Mouse (Mus musculus): Measurements from ENCODE around the gene Gm49373. TPM values are rescaled to one million over a fixed set of nuclear protein-coding genes. Genes with fewer than 3 reads are reported as not detected.
"Not testable (repeated sequence)": the region's sequence is repeated elsewhere in the genome, so short reads cannot be mapped to it uniquely, and the experiment has no call there.

The Gm49373 gene
- total RNA-seq, 1 experiment: 2.1 TPM

- no peak for DNase-seq (ENCODE audit: low read depth, low spot score)
- in situ Hi-C loops (cut with MboI; ENCODE audit: low sequenced_read_pairs in 2 of 2, unreplicated experiment in 2 of 2): no loop called here
- no peak overlapping the region for H3K9ac ChIP-seq (ENCODE audit: insufficient read depth, low read depth, low read length, poor library complexity, severe bottlenecking)
- TF ChIP-seq ZNF384 (IDR thresholded peaks at IDR 0.05; ENCODE audit: low read depth, low read length) (no peak), ZC3H11A (IDR thresholded peaks at IDR 0.05; ENCODE audit: borderline replicate concordance, low read depth, low read length) (no peak), CHD2 (IDR thresholded peaks at IDR 0.05; ENCODE audit: low read depth, low read length) (no peak), MAFK (IDR thresholded peaks at IDR 0.05; ENCODE audit: insufficient read depth, low read depth, low read length) (no peak)
- no peaks in the 10 kb centered on the region for H3K9me3 ChIP-seq (ENCODE audit: control insufficient read depth, insufficient read depth, low read depth, low read length)
- no peak overlapping the region for H3K27ac ChIP-seq (ENCODE audit: insufficient read depth, low read depth, low read length, poor library complexity, severe bottlenecking)
- no peak overlapping the region for H3K4me3 ChIP-seq (ENCODE audit: insufficient read depth in 1 of 2, low read depth in 1 of 2, low read length in 2 of 2, poor library complexity in 1 of 2, severe bottlenecking in 1 of 2)
- no peaks in the 10 kb centered on the region for H3K36me3 ChIP-seq (ENCODE audit: control insufficient read depth, insufficient read depth, low read length, poor library complexity, severe bottlenecking)
- H3K4me1 ChIP-seq (ENCODE audit: control insufficient read depth in 2 of 2, insufficient read depth in 2 of 2, low read length in 2 of 2, poor library complexity in 1 of 2): peaks cover 0 to 3% of the 10 kb centered on the region in 2 experiments; a peak in 1 of 4 replicates
These were observed 27.7 kb downstream of the Gm49373 start for GRCm38 (mm10) chr9:21045235-21045634.

- H3K4me3 ChIP-seq (ENCODE audit: insufficient read depth in 1 of 2, low read depth in 1 of 2, low read length in 2 of 2, poor library complexity in 1 of 2, severe bottlenecking in 1 of 2); H3K4me1 ChIP-seq (ENCODE audit: control insufficient read depth in 2 of 2, insufficient read depth in 2 of 2, low read length in 2 of 2, poor library complexity in 1 of 2); H3K9ac ChIP-seq (ENCODE audit: insufficient read depth, low read depth, low read length, poor library complexity, severe bottlenecking); in situ Hi-C loops (cut with MboI; ENCODE audit: low sequenced_read_pairs in 2 of 2, unreplicated experiment in 2 of 2); H3K36me3 ChIP-seq (ENCODE audit: control insufficient read depth, insufficient read depth, low read length, poor library complexity, severe bottlenecking); DNase-seq (ENCODE audit: low read depth, low spot score); H3K27ac ChIP-seq (ENCODE audit: insufficient read depth, low read depth, low read length, poor library complexity, severe bottlenecking); H3K9me3 ChIP-seq (ENCODE audit: control insufficient read depth, insufficient read depth, low read depth, low read length): not testable (repeated sequence)
These were observed 28.1 kb downstream of the Gm49373 start for GRCm38 (mm10) chr9:21044785-21045184.

GRCm38 (mm10) chr9:21043563-21043962, 29.3 kb downstream of the Gm49373 start:
- no peaks in the 10 kb centered on the region for H3K9me3 ChIP-seq (ENCODE audit: control insufficient read depth, insufficient read depth, low read depth, low read length)
- in situ Hi-C loops (cut with MboI; ENCODE audit: low sequenced_read_pairs in 2 of 2, unreplicated experiment in 2 of 2): no loop called here
- no peak for TF ChIP-seq MAFK (IDR thresholded peaks at IDR 0.05; ENCODE audit: insufficient read depth, low read depth, low read length)
- TF ChIP-seq CHD2 (IDR thresholded peaks at IDR 0.05; ENCODE audit: low read depth, low read length): no peak
- no peak for TF ChIP-seq ZNF384 (IDR thresholded peaks at IDR 0.05; ENCODE audit: low read depth, low read length)
- no peak for TF ChIP-seq ZC3H11A (IDR thresholded peaks at IDR 0.05; ENCODE audit: borderline replicate concordance, low read depth, low read length)
- TF ChIP-seq HCFC1 (IDR thresholded peaks at IDR 0.05; ENCODE audit: borderline replicate concordance, insufficient read depth, low read length): no peak
- no peak for DNase-seq (ENCODE audit: low read depth, low spot score)
- H3K36me3 ChIP-seq (ENCODE audit: control insufficient read depth, insufficient read depth, low read length, poor library complexity, severe bottlenecking): no peaks in the 10 kb centered on the region
- peaks cover 0 to 3% of the 10 kb centered on the region in 2 experiments; a peak in 1 of 4 replicates for H3K4me1 ChIP-seq (ENCODE audit: control insufficient read depth in 2 of 2, insufficient read depth in 2 of 2, low read length in 2 of 2, poor library complexity in 1 of 2)
- no peak overlapping the region for H3K9ac ChIP-seq (ENCODE audit: insufficient read depth, low read depth, low read length, poor library complexity, severe bottlenecking)
- H3K27ac ChIP-seq (ENCODE audit: insufficient read depth, low read depth, low read length, poor library complexity, severe bottlenecking): no peak overlapping the region
- H3K4me3 ChIP-seq (ENCODE audit: insufficient read depth in 1 of 2, low read depth in 1 of 2, low read length in 2 of 2, poor library complexity in 1 of 2, severe bottlenecking in 1 of 2): no peak overlapping the region

DNA sequence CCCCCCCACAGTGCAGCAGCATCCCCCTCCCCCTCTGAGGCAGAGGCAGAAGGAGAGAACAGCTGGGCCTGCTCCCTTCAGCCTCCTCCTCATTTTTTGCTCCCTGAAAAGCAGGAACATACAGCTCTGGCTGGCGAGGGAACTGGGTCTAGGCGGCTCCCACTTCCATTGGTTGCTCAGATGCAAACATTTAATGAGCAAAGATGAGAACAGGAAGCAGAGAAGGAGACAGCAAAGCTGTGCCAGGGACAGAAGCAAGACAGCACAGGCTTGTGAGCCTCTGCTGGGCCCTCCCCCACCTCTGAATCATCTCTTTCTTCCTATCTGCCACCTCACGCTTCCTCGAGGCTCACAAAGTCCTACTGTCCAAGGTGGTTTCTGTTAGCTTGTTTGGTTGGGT, 31.6 kb downstream of the Gm49373 start:
- in situ Hi-C loops (cut with MboI; ENCODE audit: low sequenced_read_pairs in 2 of 2, unreplicated experiment in 2 of 2): no loop called here
- Histone ChIP-seq H3K36me3 (ENCODE audit: control insufficient read depth, insufficient read depth, low read length, poor library complexity, severe bottlenecking) (no peaks in the 10 kb centered on the region), H3K4me3 (ENCODE audit: insufficient read depth in 1 of 2, low read depth in 1 of 2, low read length in 2 of 2, poor library complexity in 1 of 2, severe bottlenecking in 1 of 2) (no peak overlapping the region), H3K9ac (ENCODE audit: insufficient read depth, low read depth, low read length, poor library complexity, severe bottlenecking) (no peak overlapping the region), H3K4me1 (ENCODE audit: control insufficient read depth in 2 of 2, insufficient read depth in 2 of 2, low read length in 2 of 2, poor library complexity in 1 of 2) (peaks cover 0 to 19% of the 10 kb centered on the region in 2 experiments; a peak in 2 of 4 replicates), H3K9me3 (ENCODE audit: control insufficient read depth, insufficient read depth, low read depth, low read length) (no peaks in the 10 kb centered on the region), H3K27ac (ENCODE audit: insufficient read depth, low read depth, low read length, poor library complexity, severe bottlenecking) (no peak overlapping the region)
- TF ChIP-seq ZC3H11A (IDR thresholded peaks at IDR 0.05; ENCODE audit: borderline replicate concordance, low read depth, low read length): no peak
- TF ChIP-seq CHD2 (IDR thresholded peaks at IDR 0.05; ENCODE audit: low read depth, low read length): no peak
- TF ChIP-seq ZNF384 (IDR thresholded peaks at IDR 0.05; ENCODE audit: low read depth, low read length): no peak
- TF ChIP-seq MAFK (IDR thresholded peaks at IDR 0.05; ENCODE audit: insufficient read depth, low read depth, low read length): no peak
- TF ChIP-seq HCFC1 (IDR thresholded peaks at IDR 0.05; ENCODE audit: borderline replicate concordance, insufficient read depth, low read length): no peak
- DNase-seq (ENCODE audit: low read depth, low spot score): no peak

GRCm38 (mm10) chr9:21039779-21040178, 33.1 kb downstream of the Gm49373 start:
- Histone ChIP-seq H3K36me3 (ENCODE audit: control insufficient read depth, insufficient read depth, low read length, poor library complexity, severe bottlenecking) (no peaks in the 10 kb centered on the region), H3K4me3 (ENCODE audit: insufficient read depth in 1 of 2, low read depth in 1 of 2, low read length in 2 of 2, poor library complexity in 1 of 2, severe bottlenecking in 1 of 2) (no peak overlapping the region), H3K9ac (ENCODE audit: insufficient read depth, low read depth, low read length, poor library complexity, severe bottlenecking) (no peak overlapping the region), H3K4me1 (ENCODE audit: control insufficient read depth in 2 of 2, insufficient read depth in 2 of 2, low read length in 2 of 2, poor library complexity in 1 of 2) (peaks cover 0 to 27% of the 10 kb centered on the region in 2 experiments; a peak in 3 of 4 replicates), H3K27ac (ENCODE audit: insufficient read depth, low read depth, low read length, poor library complexity, severe bottlenecking) (no peak overlapping the region), H3K9me3 (ENCODE audit: control insufficient read depth, insufficient read depth, low read depth, low read length) (no peaks in the 10 kb centered on the region)
- no peak for DNase-seq (ENCODE audit: low read depth, low spot score)
- no peak for TF ChIP-seq CHD2 (IDR thresholded peaks at IDR 0.05; ENCODE audit: low read depth, low read length)
- TF ChIP-seq MAFK (IDR thresholded peaks at IDR 0.05; ENCODE audit: insufficient read depth, low read depth, low read length): no peak
- no peak for TF ChIP-seq HCFC1 (IDR thresholded peaks at IDR 0.05; ENCODE audit: borderline replicate concordance, insufficient read depth, low read length)
- no peak for TF ChIP-seq ZC3H11A (IDR thresholded peaks at IDR 0.05; ENCODE audit: borderline replicate concordance, low read depth, low read length)
- TF ChIP-seq ZNF384 (IDR thresholded peaks at IDR 0.05; ENCODE audit: low read depth, low read length): no peak
- in situ Hi-C loops (cut with MboI; ENCODE audit: low sequenced_read_pairs in 2 of 2, unreplicated experiment in 2 of 2): no loop called here

Measured in ES-E14 (cell line).